Mouse (Mus musculus) inflammation-experienced regulatory T-cells (primary cell): ENCODE data around the gene Zbtb6. TPM values are rescaled to one million over a fixed set of nuclear protein-coding genes. Genes with fewer than 3 reads are reported as not detected.

Source experiments
- polyA plus RNA-seq, 2 experiments: library from polyadenylated mRNA; unstranded; fragments of 100-300 nt; shearing (Covaris generic); gene quantifications; one replicate each; pipeline ENCODE4 v1.2.1; 2017

The Zbtb6 gene
- polyA plus RNA-seq, result 1 to 10 TPM; 4.1 to 4.5 TPM

GRCm38 (mm10) chr2:37442611-37443591 lies at the start of gene Zbtb6, which contains the start of the genes Zbtb26 and Rabgap1:
Gene Zbtb6, minus strand, starts transcription at chr2:37443171.
Gene Zbtb26, minus strand, starts transcription at chr2:37443135.
Gene Rabgap1, plus strand, starts transcription at chr2:37443279.

GRCm38 (mm10) chr2:37422306-37423304 lies 20.4 kb downstream of the Zbtb6 start, which contains the start of gene Rc3h2:
Gene Rc3h2, minus strand, starts transcription at chr2:37422903.

Other genes with a start within 250 kb of the Zbtb6 start
- gene Olfr366, start 231.6 kb downstream of the Zbtb6 start, polyA plus RNA-seq, result not detected
- not detected for gene Olfr368, start 116.7 kb downstream of the Zbtb6 start, polyA plus RNA-seq
- 10 to 100 TPM; 24.8 to 32.0 TPM for gene Pdcl, start 83.8 kb downstream of the Zbtb6 start, polyA plus RNA-seq
- gene Rc3h2, start 20.3 kb downstream of the Zbtb6 start, polyA plus RNA-seq, result 10 to 100 TPM; 27.2 to 42.1 TPM
- gene Zbtb26, start within 50 bp of the Zbtb6 start, polyA plus RNA-seq, result 1 to 10 TPM; 4.5 to 6.0 TPM
- 10 to 100 TPM; 48.4 to 50.9 TPM for gene Rabgap1, start 108 bp upstream of the Zbtb6 start, polyA plus RNA-seq
- gene Gpr21, start 73.2 kb upstream of the Zbtb6 start, polyA plus RNA-seq, result 1 to 10 TPM; 1.1 TPM